Mouse (Mus musculus) layer of hippocampus, postnatal 36 days (tissue): ENCODE measurements around the gene Eif4b. TPM values are rescaled to one million over a fixed set of nuclear protein-coding genes. Genes with fewer than 3 reads are reported as not detected.
"Not testable (repeated sequence)": the region's sequence is repeated elsewhere in the genome, so short reads cannot be mapped to it uniquely, and the experiment has no call there.

Experiments
- DNase-seq, 2 experiments: peaks; one replicate each; pipeline ENCODE4 v3.0.0; 2022
- total RNA-seq, 2 experiments: library from RNA; stranded (reverse); gene quantifications; 2 replicates each; pipeline ENCODE4 v1.2.3; 2021

Gene Eif4b
- total RNA-seq, 2 experiments from 2014 or later, result 179 to 182 TPM

DNA sequence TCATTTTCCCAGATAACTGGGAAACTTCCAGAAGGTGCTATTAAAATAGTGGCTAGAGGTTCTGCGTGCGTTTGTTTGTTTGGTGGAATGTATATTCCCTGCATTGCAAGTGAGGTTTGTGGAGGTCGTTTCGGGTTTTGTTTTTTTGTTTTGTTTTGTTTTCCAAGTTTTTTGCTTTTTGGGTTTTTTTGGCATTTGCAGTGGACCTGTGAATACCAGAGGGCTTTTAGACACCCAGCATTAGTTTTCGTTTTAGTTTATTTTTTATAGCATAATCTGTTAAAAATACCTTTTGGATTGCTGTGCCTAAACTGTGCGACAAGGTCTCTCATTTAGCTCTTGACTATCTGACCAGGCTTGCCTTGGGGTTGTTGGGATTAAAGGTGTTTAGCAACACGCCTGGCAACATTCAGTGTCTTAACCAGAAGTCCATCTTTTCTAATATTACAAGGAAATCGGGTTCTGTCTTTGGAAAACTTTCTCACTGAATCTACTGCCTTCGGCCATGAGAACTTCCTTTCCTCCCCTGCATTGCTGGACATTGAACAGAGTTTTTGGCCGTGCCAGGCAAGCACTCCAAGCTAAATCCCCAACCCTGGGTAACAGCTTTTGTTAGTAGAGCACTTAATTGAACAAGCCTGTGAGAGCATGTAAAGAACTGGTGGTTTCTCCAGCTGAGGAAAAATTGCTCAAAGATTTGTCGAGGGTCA, 1.5 kb downstream of the Eif4b start:
- no peak for DNase-seq

DNA sequence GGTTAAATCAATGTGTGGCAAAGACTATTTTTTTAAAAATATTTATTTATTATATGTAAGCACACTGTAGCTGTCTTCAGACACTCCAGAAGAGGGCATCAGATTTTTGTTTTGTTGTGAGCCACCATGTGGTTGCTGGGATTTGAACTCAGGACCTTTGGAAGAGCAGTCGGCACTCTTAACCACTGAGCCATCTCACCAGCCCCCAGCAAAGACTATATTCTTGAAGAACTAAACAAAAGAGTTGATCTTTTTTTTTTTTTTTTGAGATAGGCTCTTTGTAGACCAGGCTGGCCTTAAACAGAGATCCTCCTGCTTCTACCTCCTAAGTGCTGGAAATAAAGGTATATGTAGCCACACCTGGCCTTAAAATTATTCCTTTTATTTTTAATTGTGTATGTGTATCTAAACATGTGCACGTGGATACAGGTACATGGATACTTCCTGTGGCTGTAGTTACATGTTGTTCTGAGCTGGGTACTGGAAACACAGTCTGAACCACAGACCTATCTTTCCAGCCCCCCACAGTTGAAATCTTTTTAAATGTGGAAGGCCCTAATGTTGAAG, 3.6 kb downstream of the Eif4b start:
- no peak for DNase-seq

DNA sequence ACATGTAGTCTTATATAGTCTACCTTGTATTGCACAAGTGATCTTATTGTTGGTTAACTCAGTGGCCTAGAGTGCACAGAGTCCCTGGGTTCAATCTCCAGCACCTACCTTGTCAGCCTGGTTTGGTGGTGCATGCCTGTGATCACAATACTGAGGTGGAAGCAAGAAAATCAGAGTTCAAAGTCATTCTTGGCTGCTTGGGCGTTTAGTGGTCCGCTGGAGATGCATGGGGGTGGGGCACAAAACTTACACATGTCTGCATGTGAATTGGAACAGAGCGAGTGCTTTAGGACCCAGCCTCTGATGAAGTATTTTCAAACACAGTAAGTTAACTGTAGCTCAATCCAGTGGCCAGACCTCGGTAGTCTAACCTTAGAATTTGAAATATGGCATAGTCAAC, 5.6 kb downstream of the Eif4b start:
- no peak for DNase-seq

DNA sequence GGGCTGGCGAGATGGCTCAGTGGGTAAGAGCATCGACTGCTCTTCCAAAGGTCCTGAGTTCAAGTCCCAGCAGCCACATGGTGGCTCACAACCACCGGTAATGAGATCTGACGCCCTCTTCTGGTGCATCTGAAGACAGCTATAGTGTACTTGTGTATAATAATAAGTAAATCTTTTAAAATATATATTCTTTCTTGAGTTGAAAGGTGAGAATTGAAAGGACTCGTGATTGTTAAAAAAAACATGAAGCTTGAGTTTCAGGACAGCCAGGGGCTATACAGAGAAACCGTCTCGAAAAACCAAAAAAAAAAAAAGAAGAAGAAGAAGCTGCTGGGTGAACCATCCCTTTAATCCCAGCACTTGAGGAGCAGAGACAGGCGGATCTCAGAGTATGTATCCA, 6.4 kb downstream of the Eif4b start:
- DNase-seq, result not testable (repeated sequence)

DNA sequence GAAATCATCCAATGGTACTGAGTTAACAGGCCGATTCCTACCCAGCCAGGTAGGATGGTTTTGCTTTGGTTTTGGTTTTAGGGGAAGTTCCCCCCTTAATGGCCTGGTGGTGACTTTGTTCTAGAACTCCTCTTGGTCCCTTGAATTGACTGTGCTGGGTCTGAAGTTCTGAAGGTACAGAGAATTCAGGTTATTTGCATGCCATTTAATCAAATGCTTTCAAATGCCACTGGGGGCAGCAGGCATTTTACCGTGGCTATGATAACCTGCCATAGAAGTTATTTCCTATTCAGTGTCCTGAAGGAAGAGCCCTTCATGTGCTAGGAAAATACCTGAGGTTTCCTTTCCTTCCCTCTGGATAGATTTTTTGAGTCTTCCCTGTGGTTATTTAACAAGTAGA, 6.9 kb downstream of the Eif4b start:
- DNase-seq, result no peak

DNA sequence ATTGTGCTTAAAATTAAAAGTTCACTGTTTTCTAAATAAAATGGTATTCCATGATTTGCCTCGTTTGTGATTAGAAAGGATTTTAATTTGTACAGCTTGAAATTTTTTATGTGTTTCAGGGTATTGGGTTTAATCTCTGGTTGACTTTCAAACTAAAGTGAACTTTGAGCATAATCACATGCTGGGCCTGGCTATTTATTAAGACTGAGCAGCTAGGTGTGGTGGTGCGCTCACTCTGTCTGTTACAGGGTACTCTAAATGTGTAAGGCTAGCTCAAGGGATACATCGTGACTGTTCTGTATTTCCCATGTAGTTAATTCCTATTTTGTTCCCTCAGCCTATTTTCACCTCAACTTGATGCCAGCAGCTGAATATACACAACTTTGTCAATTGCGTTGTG, 8.6 kb downstream of the Eif4b start:
- no peak for DNase-seq

DNA sequence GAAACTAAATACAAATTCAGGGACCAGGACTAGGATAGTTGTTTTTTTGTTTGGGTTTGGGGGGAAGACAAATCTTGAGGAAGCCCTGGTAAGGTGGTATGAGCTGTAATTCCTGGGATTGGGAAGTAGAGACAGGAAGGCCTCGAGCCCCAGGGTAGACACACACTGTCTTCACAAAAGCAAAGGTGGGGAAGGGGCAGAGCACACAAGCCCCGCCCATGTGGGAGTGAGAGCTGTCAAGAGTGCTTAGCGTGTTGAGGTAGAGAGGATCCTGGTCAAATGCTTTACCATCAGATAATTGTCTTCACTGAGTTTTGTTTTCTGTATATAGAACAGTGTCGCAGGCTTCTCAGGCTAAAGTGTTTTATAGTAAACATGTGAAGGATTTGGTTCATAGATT, 9.5 kb downstream of the Eif4b start:
- DNase-seq, result no peak

DNA sequence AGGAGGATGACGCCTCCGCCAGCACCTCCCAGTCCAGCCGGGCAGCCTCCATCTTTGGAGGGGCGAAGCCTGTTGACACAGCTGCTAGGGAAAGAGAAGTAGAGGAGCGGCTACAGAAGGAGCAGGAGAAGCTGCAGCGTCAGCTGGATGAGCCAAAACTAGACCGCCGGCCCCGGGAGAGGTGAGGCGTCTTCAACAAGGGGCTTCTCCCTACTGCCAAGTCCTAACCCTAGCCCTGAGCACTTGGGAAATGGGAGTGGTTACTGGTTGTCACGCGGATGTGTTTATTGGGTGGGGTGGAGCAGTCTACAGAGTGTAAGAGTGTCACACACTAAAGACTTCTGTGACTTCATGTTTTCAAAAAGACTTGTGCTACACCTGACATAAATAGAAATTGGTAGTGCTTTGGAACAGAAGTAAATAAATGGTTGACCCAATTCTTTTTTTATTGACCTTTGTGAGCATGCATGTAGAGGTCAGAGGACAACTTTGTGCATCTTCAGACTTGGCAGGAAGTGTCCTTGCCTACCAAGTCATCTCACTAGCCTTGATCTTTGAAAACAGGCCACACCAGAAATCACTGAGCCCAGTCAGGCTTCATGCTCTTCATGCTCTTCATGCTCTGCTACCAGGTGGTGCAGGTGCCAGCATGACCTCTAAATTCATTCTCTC, 16.5 kb downstream of the Eif4b start:
- no peak for DNase-seq

DNA sequence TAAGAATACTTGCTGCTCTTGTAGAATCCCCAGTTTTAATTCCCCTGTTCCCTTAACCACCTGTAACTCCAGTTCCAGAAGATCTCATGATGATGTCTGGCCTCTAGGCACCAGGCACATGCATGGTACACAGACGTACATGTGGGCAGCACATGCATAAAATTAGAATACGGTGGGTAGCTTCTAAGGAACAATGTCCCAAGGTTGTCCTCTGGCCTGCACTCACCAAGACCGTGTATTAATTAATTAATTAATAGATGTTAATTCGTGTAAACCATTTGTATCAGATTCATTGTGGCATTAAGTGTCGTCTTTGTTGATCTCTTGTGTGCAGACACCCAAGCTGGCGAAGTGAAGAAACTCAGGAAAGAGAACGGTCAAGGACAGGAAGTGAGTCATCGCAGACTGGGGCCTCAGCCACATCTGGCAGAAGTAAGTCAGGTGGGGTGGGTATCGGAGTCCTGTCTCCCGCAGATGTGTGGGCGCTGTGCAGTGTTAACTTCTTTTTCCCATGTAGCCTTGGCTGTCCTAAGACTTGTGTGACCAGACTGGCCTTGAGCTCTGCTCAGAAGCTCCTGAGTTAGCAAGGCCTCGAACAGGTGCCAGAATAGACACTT, 17.6 kb downstream of the Eif4b start:
- no peak for DNase-seq

DNA sequence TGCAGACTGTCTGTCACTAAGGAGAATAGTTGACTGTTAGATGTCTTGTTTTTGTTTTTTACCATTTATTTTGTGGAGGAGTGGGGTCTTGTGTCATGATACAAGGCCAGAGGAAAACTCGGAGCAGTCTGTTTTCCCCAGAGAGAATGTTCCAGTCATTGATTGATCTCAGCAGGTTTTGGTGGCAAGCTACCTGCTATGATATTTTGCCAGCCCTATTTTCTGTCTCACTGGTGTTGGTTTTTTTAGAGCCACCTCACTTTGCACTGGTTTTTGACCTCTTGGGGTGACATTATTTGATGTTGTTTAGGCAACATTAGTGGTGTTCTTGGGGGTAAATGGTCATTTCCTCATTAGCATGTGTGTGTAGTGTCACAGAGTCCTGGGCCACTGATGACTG, 18.1 kb downstream of the Eif4b start:
- no peak for DNase-seq

DNA sequence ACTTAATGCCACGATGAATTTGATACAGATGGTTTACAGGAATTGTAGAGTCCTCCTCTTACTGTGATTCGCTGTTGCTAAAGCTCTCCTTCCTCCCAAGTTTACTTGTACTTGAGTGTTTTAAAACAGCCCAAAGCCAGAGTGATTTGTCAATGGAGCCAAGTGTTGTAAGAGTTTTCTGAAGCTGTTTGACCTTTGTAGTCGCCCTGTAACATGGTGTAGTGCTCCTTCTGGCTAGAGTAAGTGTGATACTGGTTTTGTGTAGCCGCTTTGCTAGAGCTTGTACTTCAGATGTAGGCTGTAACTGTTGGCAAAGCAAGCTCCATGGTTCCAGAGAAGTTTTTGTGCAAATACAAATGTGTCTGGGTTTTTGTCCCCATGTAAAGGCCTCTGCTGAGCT, 18.6 kb downstream of the Eif4b start:
- DNase-seq, result no peak

DNA sequence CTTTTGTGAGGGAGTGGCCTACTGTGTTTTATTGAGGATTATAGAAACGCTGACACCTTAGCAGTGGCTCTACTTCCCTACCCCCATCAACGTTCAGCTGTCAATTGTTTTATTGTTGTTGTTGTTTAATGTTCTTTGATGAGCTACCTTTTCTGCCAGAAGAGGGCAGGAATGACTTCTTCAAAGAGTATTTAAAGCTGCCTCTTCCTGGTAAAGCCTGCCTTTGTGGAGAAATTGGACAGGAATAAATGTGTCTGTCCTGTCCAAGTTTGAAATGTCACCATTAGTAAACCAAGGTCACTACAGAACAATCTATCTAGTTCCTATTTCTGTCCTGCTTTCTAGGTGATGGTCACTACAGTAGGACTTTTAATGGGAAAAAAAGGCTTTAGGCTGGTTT, 20.6 kb downstream of the Eif4b start:
- DNase-seq, result no peak

DNA sequence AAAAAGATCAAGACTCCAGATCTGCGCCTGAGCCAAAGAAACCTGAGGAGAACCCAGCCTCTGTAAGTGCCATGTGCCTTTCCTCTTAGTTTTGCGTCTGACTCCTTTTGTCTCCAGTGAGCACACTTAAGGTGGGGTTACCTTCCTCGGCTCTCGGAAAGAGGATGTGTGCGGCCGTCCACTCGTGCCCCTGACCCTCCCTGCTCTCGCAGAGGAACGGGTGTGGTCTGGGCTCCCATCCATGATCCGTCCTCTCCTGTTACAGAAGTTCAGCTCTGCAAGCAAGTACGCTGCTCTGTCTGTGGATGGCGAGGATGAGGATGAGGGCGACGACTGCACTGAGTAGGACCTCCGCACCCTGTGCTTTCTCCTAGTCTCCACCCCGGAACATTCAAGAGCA, 21.4 kb downstream of the Eif4b start:
- no peak for DNase-seq

DNA sequence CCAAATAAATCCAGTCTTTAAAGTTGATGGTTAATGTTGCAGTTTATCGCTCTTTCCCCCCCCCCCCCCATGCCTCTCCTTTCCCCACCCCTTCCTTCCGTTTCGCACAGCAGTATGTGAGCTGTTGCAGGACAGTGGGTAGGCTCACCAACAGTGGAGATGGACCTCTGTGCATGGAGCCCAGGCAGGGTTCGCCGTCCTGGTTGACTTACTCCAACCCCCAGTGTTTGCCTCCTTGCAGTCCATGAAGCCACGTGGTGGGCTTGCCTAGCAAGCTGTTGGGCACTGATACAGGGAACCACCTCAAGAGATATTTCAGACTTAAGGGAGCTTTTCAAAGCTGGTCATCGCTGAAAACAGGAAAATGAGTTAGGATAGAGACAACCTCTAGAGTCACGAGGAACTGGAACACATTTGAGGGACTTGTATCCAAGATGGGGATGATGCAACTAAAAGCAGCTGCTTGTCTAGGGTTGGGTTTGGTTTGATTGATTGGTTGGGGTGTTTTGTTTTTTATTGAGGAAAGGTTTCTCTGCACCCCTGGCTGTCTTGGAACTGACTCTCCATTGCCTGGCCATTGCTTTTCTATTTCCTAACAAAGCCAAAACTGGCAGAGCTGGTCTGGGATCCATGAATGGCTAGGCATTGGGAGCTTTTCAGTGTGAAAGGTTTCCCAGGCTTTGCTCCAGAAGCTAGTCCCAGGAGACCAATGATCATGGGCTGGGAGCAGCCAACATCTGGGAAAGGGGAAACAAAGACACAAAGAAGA, 23.8 kb downstream of the Eif4b start:
- no peak for DNase-seq

DNA sequence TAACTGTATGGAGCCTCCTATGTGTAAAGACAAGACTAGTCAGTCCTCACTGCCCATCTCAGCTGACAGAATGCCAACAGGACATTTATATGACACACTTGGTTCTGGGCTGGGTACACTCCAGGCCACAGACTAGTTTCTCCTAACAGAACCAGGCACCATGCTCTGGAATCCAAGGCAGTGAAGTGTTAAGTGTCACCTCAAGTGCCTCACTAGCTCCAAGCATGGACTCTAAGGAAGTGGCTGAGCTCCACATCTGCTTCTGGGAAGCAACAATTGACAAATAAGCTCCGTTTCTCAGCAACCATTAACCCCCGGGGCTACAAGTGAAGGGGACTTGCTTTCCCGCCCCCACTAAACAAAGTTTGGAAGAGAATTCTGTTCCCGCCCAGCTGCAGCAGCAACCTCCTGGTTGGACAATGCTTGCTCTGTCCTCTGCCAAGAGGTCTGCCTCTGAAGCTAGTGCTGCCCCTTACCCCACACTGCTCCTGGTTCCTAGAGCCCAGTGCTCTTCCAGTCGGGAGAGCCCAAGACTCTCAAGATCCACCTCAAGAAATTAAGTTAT, 24.5 kb downstream of the Eif4b start:
- no peak for DNase-seq

DNA sequence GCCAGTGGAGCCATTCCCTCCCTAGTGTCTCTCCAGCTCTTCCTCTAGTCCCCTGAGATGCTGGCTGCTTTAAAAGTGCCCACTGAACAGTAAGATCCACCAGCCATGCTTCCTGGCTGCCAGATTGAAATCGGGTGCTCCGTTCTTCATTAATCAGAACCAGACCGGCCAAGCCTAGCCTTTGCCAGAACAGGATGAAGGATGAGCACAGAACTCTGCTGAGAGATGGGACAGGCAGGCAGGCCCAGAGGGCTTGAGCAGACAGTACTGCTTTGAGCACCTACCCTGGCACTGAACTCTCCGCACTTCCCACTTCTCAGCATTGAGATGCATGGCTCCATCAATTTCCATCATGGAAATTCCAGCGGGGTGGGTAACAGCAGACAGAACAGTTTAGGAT, 25.7 kb downstream of the Eif4b start:
- no peak for DNase-seq

DNA sequence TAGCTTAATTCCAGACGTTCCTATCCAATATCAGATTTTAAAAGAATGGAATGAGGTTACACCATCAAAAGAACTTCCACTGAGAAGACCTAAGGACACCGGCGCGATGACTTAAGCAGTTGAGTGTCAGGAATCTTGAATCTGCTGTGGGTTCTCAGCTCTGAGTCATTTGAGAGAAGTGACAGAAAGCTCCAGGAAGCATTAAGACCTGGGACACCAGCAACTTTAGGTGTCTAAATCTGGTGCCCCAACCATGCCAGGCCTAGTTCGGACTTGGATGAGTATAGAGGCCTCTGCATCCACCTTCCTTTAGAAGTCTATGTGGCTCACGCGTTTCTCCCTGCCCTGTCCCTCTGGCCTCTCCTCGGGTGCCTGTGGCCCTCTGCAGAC, 26.2 kb downstream of the Eif4b start:
- DNase-seq, result no peak

DNA sequence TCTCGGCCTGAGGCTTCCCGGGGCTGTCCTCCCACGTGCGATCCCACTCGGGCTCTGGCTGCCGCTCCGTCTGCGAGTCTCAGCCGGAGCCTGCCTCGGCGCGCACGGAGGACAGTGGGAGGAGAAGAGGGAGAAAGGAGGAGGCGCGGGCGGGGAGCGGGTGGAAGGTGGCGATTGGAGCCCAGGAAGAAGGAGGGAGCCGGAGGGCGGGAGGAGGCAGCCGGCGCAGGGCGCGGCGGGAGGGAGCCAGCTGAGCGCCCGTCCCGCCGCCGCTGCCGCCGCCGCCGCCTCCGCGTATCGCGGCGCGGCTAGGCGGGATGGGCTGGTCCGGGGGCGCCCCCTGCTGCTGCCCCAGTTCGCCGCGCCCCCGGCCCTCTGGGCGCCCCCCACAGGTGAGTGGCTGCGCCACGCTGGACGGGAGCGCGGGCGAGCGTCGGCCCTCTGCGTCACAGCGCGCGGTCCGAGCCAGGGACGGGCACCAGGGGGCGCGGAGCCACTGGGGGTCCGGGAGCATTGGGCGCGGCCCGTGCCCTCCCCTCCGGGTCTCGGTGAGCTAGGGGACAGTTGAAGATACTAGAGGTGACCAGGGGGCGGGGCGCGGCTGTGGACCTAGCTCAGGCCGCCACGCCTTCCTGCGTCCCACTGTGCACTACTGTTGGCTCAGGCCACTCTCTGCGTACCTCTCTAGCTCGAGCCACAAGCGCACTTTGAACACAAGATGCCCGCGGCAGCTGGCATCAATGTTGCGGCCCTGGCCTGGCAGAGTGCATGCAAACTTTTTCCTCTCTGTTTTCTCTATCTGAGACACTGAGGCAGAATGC, 26.8 kb downstream of the Eif4b start, which contains the start of gene Tns2:
Gene Tns2, plus strand, starts transcription at position 253 of the 821 bp plus-strand sequence.
- peak; percentile 77 to 79 for DNase-seq

DNA sequence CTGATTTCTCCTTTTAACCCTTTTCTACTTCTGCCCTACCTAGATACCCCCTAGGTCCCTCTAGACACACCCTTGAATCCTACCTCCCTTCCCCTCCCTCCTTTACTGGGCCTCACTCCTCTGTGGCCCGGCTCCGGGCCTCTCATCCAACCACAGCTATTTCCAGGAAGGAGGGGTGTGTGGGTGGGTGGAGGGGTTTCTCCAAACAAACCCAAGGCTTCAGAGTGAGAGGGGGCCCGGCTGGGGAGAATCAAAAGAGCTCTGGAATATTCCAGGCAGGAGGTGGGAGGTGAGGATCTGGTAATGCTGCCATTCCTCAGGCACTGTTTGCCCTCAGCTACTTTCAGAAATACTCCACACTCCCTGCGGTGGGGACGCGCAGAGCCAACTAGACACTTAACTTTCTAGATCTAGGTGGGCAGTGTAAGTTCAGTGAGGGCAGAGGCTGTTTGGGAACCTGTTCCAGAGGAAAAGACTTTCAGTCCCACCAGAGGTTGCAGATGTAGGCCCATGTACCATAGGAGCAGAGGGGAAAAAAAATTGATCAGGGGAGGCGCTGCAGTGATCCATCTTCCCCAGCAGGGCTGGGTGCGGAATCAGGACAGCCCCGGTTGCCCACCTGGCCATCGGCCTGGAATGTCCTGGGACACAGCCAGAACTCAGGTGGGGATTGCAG, 27.6 kb downstream of the Eif4b start:
- no peak for DNase-seq

DNA sequence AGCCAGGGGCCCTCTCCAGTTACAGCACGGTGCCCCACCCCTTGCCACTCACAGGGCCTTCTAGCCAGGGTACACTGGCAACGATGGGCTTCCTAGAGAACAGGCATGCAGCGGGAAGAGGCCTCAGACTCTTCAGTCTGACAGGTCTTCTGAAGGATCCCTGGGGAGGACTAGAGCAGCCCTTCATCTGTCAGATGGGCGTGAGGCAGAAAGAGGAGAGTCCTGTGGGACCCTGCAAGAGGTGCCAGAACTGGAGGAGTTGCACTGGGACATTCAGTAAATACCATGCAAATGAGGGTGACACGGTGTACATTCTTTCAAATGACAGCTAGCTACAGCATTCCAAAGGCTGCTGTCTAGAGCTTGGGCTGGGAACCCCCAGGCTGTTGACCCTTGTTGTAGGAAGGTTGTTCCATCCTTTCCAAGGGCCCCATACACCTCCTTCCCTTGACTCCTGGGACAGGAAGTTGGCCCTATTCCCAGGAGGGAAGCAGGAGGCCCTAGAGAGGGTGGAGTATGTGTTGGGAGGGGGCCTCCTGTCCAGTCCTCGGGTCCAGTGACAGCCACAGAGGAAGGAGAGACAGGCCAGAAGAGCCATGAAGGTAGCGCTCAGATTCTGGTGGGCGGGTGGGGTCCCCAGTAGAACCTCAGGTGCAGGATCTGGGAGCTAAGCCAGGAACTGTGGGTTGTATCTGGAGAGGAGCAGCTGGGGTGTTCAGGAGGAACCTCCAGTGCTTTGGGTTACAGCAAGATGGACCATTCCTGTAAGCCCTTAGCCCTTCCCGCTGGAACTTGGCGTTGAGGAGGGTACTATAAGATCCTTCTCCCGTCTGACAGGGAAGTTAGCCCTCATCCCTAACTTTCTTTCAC, 28.3 kb downstream of the Eif4b start:
- DNase-seq, result no peak
